Mouse (Mus musculus) embryonic facial prominence, embryonic 11.5 days (tissue): Measurements from ENCODE around the gene Fshb. TPM values are rescaled to one million over a fixed set of nuclear protein-coding genes. Genes with fewer than 3 reads are reported as not detected.

Experiments used
- ATAC-seq: fragments of 200-750 bp; cut with Nextera tagmentation; replicated peaks from 2 replicates; pipeline ENCODE4 v1.8.0; 2017; ENCODE audit warnings: low read depth; ENCODE audit not compliant: insufficient number of reproducible peaks, low FRiP score, low TSS enrichment
- DNase-seq: peaks from one replicate; pipeline ENCODE4 v3.0.0-alpha.2; 2015; ENCODE audit warnings: low spot score
- H3K27ac ChIP-seq: fragments of 300-500 bp; sonication (generic); replicated peaks from 2 replicates; pipeline ENCODE4 v1.5.1; 2014; ENCODE audit warnings: mild to moderate bottlenecking, low read depth, low read length, control low read depth
- H3K27me3 ChIP-seq: fragments of 300-500 bp; sonication (generic); 2 replicates; pipeline ENCODE4 v1.6.1; 2014; ENCODE audit warnings: mild to moderate bottlenecking, low read length, moderate library complexity, mixed read lengths; ENCODE audit not compliant: control insufficient read depth, insufficient read depth
- H3K36me3 ChIP-seq: fragments of 300-500 bp; sonication (generic); replicated peaks from 2 replicates; pipeline ENCODE4 v1.6.1; 2014; ENCODE audit warnings: low read depth, mild to moderate bottlenecking, low read length, moderate library complexity, mixed read lengths; ENCODE audit not compliant: control insufficient read depth, insufficient read depth
- H3K4me1 ChIP-seq: fragments of 300-500 bp; sonication (generic); 2 replicates; pipeline ENCODE4 v1.6.1; 2014; ENCODE audit warnings: low read length, mixed read lengths; ENCODE audit not compliant: control insufficient read depth, insufficient read depth
- H3K4me2 ChIP-seq: fragments of 300-500 bp; sonication (generic); 2 replicates; pipeline ENCODE4 v1.6.1; 2014; ENCODE audit warnings: low read depth, mild to moderate bottlenecking, control low read depth, low read length, moderate library complexity
- H3K4me3 ChIP-seq: fragments of 300-500 bp; sonication (generic); 2 replicates; pipeline ENCODE4 v1.5.1; 2014; ENCODE audit warnings: low read depth, low read length, control low read depth
- H3K9ac ChIP-seq: fragments of 300-500 bp; sonication (generic); replicated peaks from 2 replicates; pipeline ENCODE4 v1.6.1; 2014; ENCODE audit warnings: mild to moderate bottlenecking, control low read depth, low read length
- H3K9me3 ChIP-seq: fragments of 300-500 bp; sonication (generic); replicated peaks from 2 replicates; pipeline ENCODE4 v1.6.1; 2016; ENCODE audit warnings: mild to moderate bottlenecking, low read length, inconsistent platforms, mixed read lengths; ENCODE audit not compliant: control insufficient read depth
- WGBS: fragments of 180-500 bp; shearing (Covaris S2); extraction: QIAGEN DNeasy Blood & Tissue Kit; methylation state at CpG from one replicate; pipeline ENCODE4 v1.1.7; 2014; 5-methylcytosine and 5-hydroxymethylcytosine counted together
- polyA plus RNA-seq: library from polyadenylated mRNA; unstranded; fragments of >200 nt; fragmentation: Nextera tagmentation; extraction: Ambion mirVana; gene quantifications from 2 replicates; pipeline ENCODE4 v1.2.1, GENCODE M21; 2014

Gene Fshb
- polyA plus RNA-seq, 1 experiment from 2014 or later, result not detected

DNA sequence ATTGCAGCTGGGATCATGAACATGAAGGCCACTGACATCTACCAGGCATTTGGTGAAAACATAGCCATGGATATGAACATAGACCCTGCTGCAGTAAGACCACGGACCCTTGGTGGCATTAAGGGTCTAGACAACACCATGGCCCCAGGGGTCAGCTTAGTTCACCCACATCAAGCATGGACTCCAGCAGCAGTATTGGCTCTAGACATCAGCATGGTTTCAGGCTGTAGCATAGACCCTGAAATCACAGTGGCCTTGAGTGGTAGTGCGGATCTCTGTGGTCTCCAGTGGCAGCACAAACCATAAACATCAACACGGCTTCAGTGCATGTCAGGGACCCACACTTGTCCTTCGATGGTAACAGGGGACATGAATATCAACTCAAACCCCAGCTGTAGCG lies 36.7 kb downstream of the Fshb start:
- ATAC-seq, result peak; percentile 52; the same call in 1 of the 2 replicates
- Histone ChIP-seq H3K9ac (no peak overlapping the region), H3K4me3 (no peak overlapping the region), H3K27ac (no peak overlapping the region), H3K27me3 (no peaks in the 10 kb centered on the region), H3K4me1 (no peaks in the 10 kb centered on the region), H3K36me3 (no peaks in the 10 kb centered on the region), H3K4me2 (no peak overlapping the region), H3K9me3 (no peaks in the 10 kb centered on the region)
- DNase-seq, result no peak
- 89% methylated on average over 5 of the region's 5 CpGs for WGBS

DNA sequence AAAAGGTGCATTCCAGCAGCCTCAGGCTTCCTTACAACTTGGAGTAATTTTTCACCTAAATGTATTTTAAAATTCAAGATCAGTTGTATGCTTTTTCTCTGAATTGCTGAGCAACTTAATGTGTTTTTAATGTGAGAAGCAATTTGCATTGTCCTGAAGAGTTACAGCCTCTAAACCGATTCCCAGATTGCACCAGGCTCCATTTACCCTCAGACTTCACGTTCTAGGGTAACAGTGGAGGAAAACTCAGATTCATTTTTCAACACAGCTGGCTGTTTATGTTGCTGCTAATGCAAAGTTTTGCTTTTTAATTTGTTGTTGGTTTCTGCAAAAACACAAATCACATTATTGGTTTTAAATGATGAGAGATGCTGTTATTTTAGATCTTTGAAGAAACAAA lies 40.1 kb downstream of the Fshb start:
- 67% methylated on average over 2 of the region's 2 CpGs for whole genome bisulfite sequencing
- no peak for ATAC-seq
- H3K9ac ChIP-seq, result no peak overlapping the region
- no peaks in the 10 kb centered on the region for H3K36me3 ChIP-seq
- H3K27me3 ChIP-seq, result no peaks in the 10 kb centered on the region
- H3K4me2 ChIP-seq, result no peak overlapping the region
- no peak overlapping the region for H3K27ac ChIP-seq
- no peak for DNase-seq
- no peak overlapping the region for H3K4me3 ChIP-seq
- H3K4me1 ChIP-seq, result no peaks in the 10 kb centered on the region
- H3K9me3 ChIP-seq, result no peaks in the 10 kb centered on the region

- Histone ChIP-seq H3K4me1 (no peaks in the 10 kb centered on the region), H3K9ac (no peak overlapping the region), H3K9me3 (no peaks in the 10 kb centered on the region), H3K4me2 (no peak overlapping the region), H3K36me3 (no peaks in the 10 kb centered on the region), H3K27me3 (no peaks in the 10 kb centered on the region), H3K27ac (no peak overlapping the region), H3K4me3 (no peak overlapping the region)
- 78% methylated on average over 4 of the region's 4 CpGs for WGBS
- no peak for DNase-seq
- ATAC-seq, result no peak
These were observed 46.3 kb downstream of the Fshb start for GRCm38 (mm10) chr2:107013161-107013560.

GRCm38 (mm10) chr2:107012318-107012717 lies 47.1 kb downstream of the Fshb start:
- DNase-seq (no peak), ATAC-seq (no peak)
- Histone ChIP-seq H3K27ac (no peak overlapping the region), H3K4me3 (no peak overlapping the region), H3K9ac (no peak overlapping the region), H3K4me1 (no peaks in the 10 kb centered on the region), H3K27me3 (no peaks in the 10 kb centered on the region), H3K4me2 (no peak overlapping the region), H3K36me3 (no peaks in the 10 kb centered on the region), H3K9me3 (no peaks in the 10 kb centered on the region)
- WGBS, result 89% methylated on average over 4 of the region's 4 CpGs

GRCm38 (mm10) chr2:107010160-107010559 lies 49.3 kb downstream of the Fshb start:
- ATAC-seq (no peak), DNase-seq (no peak)
- H3K27ac ChIP-seq, result no peak overlapping the region
- H3K4me1 ChIP-seq, result no peaks in the 10 kb centered on the region
- no peaks in the 10 kb centered on the region for H3K9me3 ChIP-seq
- H3K4me2 ChIP-seq, result no peak overlapping the region
- 77% methylated on average over 6 of the region's 6 CpGs for WGBS
- no peaks in the 10 kb centered on the region for H3K36me3 ChIP-seq
- no peak overlapping the region for H3K4me3 ChIP-seq
- H3K9ac ChIP-seq, result no peak overlapping the region
- no peaks in the 10 kb centered on the region for H3K27me3 ChIP-seq

DNA sequence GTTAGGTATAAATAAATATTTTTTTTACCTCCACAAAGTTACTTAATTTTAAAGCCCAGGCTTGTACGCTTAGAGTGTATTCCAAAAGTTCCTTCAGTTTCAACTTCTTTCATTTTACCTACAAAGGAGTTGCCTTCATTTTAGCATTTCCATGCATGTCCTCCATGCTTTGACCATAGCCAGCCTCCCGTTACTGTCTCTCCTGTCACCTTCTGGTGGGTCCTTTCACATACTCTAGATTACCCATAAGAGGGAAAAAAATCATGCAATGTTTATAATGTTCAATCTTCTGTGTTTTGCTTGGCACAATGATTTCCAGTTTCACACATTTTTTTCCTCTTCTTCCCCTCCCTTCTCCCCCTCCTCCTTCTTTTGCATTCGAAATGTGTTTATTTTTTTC lies 53.1 kb downstream of the Fshb start:
- Histone ChIP-seq H3K27me3 (no peaks in the 10 kb centered on the region), H3K9me3 (no peaks in the 10 kb centered on the region), H3K27ac (no peak overlapping the region), H3K4me3 (no peak overlapping the region), H3K4me1 (no peaks in the 10 kb centered on the region), H3K9ac (no peak overlapping the region), H3K4me2 (no peak overlapping the region), H3K36me3 (no peaks in the 10 kb centered on the region)
- ATAC-seq (no peak), DNase-seq (no peak)
- 80% methylated on average over 3 of the region's 3 CpGs for WGBS

Other genes starting within 250 kb of the Fshb start
- gene Arl14ep, start 85.2 kb downstream of the Fshb start, polyA plus RNA-seq, result 64.8 and 71.3 TPM in 2 replicates
- gene Kcna4, start 231.0 kb upstream of the Fshb start, polyA plus RNA-seq, result 0.11 and 0.68 TPM in 2 replicates